Mouse (Mus musculus) heart, embryonic 11.5 days (tissue): ENCODE results near the gene Aipl1. TPM values are rescaled to one million over a fixed set of nuclear protein-coding genes. Genes with fewer than 3 reads are reported as not detected.

ENCODE experiments used
- ATAC-seq: fragments of 200-750 bp; cut with Nextera tagmentation; replicated peaks from 2 replicates; pipeline ENCODE4 v1.8.0; 2017; ENCODE audit warnings: moderate library complexity; ENCODE audit not compliant: insufficient number of reproducible peaks, low FRiP score, low TSS enrichment
- H3K27ac ChIP-seq: fragments of 300-500 bp; sonication (generic); 2 replicates; pipeline ENCODE4 v1.5.1; 2014; ENCODE audit warnings: mild to moderate bottlenecking, low read depth, low read length
- H3K27me3 ChIP-seq: fragments of 300-500 bp; sonication (generic); 2 replicates; pipeline ENCODE4 v1.6.1; 2014; ENCODE audit warnings: mild to moderate bottlenecking, low read length, mixed read lengths; ENCODE audit not compliant: control insufficient read depth, insufficient read depth
- H3K36me3 ChIP-seq: fragments of 300-500 bp; sonication (generic); 2 replicates; pipeline ENCODE4 v1.6.1; 2014; ENCODE audit warnings: mild to moderate bottlenecking, low read length, moderate library complexity, mixed read lengths; ENCODE audit not compliant: control insufficient read depth, insufficient read depth
- H3K4me1 ChIP-seq: fragments of 300-500 bp; sonication (generic); 2 replicates; pipeline ENCODE4 v1.6.1; 2014; ENCODE audit warnings: low read length; ENCODE audit not compliant: control insufficient read depth, insufficient read depth
- H3K4me2 ChIP-seq: fragments of 300-500 bp; sonication (generic); 2 replicates; pipeline ENCODE4 v1.6.1; 2014; ENCODE audit warnings: mild to moderate bottlenecking, moderate library complexity
- H3K4me3 ChIP-seq: fragments of 300-500 bp; sonication (generic); 2 replicates; pipeline ENCODE4 v1.5.1; 2014; ENCODE audit warnings: low read depth, low read length
- H3K9ac ChIP-seq: fragments of 300-500 bp; sonication (generic); 2 replicates; pipeline ENCODE4 v1.6.1; 2014; ENCODE audit warnings: mild to moderate bottlenecking, low read depth, low read length, moderate library complexity
- H3K9me3 ChIP-seq: fragments of 300-500 bp; sonication (generic); replicated peaks from 2 replicates; pipeline ENCODE4 v1.6.1; 2016; ENCODE audit warnings: low read length; ENCODE audit not compliant: control insufficient read depth
- WGBS: fragments of 180-500 bp; shearing (Covaris S2); extraction: QIAGEN DNeasy Blood & Tissue Kit; methylation state at CpG from one replicate; pipeline ENCODE4 v1.1.7; 2014; ENCODE audit not compliant: insufficient replicate concordance; 5-methylcytosine and 5-hydroxymethylcytosine counted together
- polyA plus RNA-seq: library from polyadenylated mRNA; unstranded; fragments of >200 nt; fragmentation: Nextera tagmentation; extraction: Ambion mirVana; gene quantifications from 2 replicates; pipeline ENCODE4 v1.2.1, GENCODE M21; 2014

Aipl1 gene
- polyA plus RNA-seq, 1 experiment from 2014 or later: 0.34 TPM

GRCm38 (mm10) chr11:72072331-72072905 lies 35.1 kb upstream of the Aipl1 start:
- no peak overlapping the region for H3K27ac ChIP-seq
- H3K4me3 ChIP-seq: no peak overlapping the region
- H3K36me3 ChIP-seq: no peaks in the 10 kb centered on the region
- no peak overlapping the region for H3K9ac ChIP-seq
- WGBS: 45% methylated on average over 6 of the region's 6 CpGs
- ATAC-seq: no peak
- peaks cover 3% of the 10 kb centered on the region for H3K27me3 ChIP-seq
- H3K4me2 ChIP-seq: no peak overlapping the region
- no peaks in the 10 kb centered on the region for H3K9me3 ChIP-seq
- H3K4me1 ChIP-seq: no peaks in the 10 kb centered on the region

- Histone ChIP-seq H3K4me3 (no peak overlapping the region), H3K4me1 (no peaks in the 10 kb centered on the region), H3K27ac (no peak overlapping the region), H3K4me2 (no peak overlapping the region), H3K36me3 (no peaks in the 10 kb centered on the region), H3K9ac (no peak overlapping the region), H3K9me3 (no peaks in the 10 kb centered on the region), H3K27me3 (peaks cover 3% of the 10 kb centered on the region; the same call in 1 of the 2 replicates)
- 83% methylated on average over 9 of the region's 9 CpGs for WGBS
- ATAC-seq: no peak
These were observed 33.4 kb upstream of the Aipl1 start for GRCm38 (mm10) chr11:72070733-72071132.

GRCm38 (mm10) chr11:72068026-72068425 lies 30.7 kb upstream of the Aipl1 start:
- H3K27ac ChIP-seq: no peak overlapping the region
- ATAC-seq: no peak
- WGBS: 76% methylated on average over 7 of the region's 7 CpGs
- H3K27me3 ChIP-seq: no peaks in the 10 kb centered on the region
- no peak overlapping the region for H3K9ac ChIP-seq
- no peaks in the 10 kb centered on the region for H3K4me1 ChIP-seq
- peaks cover 18% of the 10 kb centered on the region for H3K9me3 ChIP-seq
- no peaks in the 10 kb centered on the region for H3K36me3 ChIP-seq
- no peak overlapping the region for H3K4me2 ChIP-seq
- H3K4me3 ChIP-seq: no peak overlapping the region

- Histone ChIP-seq H3K4me2 (no peak overlapping the region), H3K4me3 (no peak overlapping the region), H3K9ac (no peak overlapping the region), H3K27me3 (no peaks in the 10 kb centered on the region), H3K4me1 (no peaks in the 10 kb centered on the region), H3K9me3 (peaks cover 18% of the 10 kb centered on the region), H3K36me3 (no peaks in the 10 kb centered on the region), H3K27ac (no peak overlapping the region)
- 77% methylated on average over 5 of the region's 5 CpGs for WGBS
- no peak for ATAC-seq
These were observed 30.0 kb upstream of the Aipl1 start for GRCm38 (mm10) chr11:72067326-72067725.

GRCm38 (mm10) chr11:72066330-72066729 lies 29.0 kb upstream of the Aipl1 start:
- Histone ChIP-seq H3K27ac (no peak overlapping the region), H3K4me2 (no peak overlapping the region), H3K4me3 (no peak overlapping the region), H3K9me3 (peaks cover 18% of the 10 kb centered on the region), H3K36me3 (no peaks in the 10 kb centered on the region), H3K4me1 (no peaks in the 10 kb centered on the region), H3K27me3 (no peaks in the 10 kb centered on the region), H3K9ac (no peak overlapping the region)
- no peak for ATAC-seq
- 41% methylated on average over 6 of the region's 6 CpGs for WGBS

GRCm38 (mm10) chr11:72065103-72065502 lies 27.8 kb upstream of the Aipl1 start:
- H3K9me3 ChIP-seq: peaks cover 18% of the 10 kb centered on the region
- no peak overlapping the region for H3K4me2 ChIP-seq
- 82% methylated on average over 8 of the region's 8 CpGs for WGBS
- no peak overlapping the region for H3K4me3 ChIP-seq
- H3K27me3 ChIP-seq: no peaks in the 10 kb centered on the region
- ATAC-seq: no peak
- no peak overlapping the region for H3K9ac ChIP-seq
- H3K36me3 ChIP-seq: no peaks in the 10 kb centered on the region
- H3K27ac ChIP-seq: no peak overlapping the region
- no peaks in the 10 kb centered on the region for H3K4me1 ChIP-seq

GRCm38 (mm10) chr11:72064414-72064813 lies 27.1 kb upstream of the Aipl1 start:
- ATAC-seq: no peak
- Histone ChIP-seq H3K27me3 (no peaks in the 10 kb centered on the region), H3K4me2 (no peak overlapping the region), H3K9ac (no peak overlapping the region), H3K4me3 (no peak overlapping the region), H3K36me3 (no peaks in the 10 kb centered on the region), H3K4me1 (no peaks in the 10 kb centered on the region), H3K27ac (no peak overlapping the region), H3K9me3 (peaks cover 18% of the 10 kb centered on the region)
- WGBS: 62% methylated on average over 6 of the region's 6 CpGs

- Histone ChIP-seq H3K4me1 (no peaks in the 10 kb centered on the region), H3K36me3 (no peaks in the 10 kb centered on the region), H3K27ac (no peak overlapping the region), H3K9me3 (peaks cover 18% of the 10 kb centered on the region), H3K9ac (no peak overlapping the region), H3K4me2 (no peak overlapping the region), H3K4me3 (no peak overlapping the region), H3K27me3 (no peaks in the 10 kb centered on the region)
- no peak for ATAC-seq
- WGBS: 64% methylated on average over 13 of the region's 13 CpGs
These were observed 23.8 kb upstream of the Aipl1 start for GRCm38 (mm10) chr11:72061093-72061620.

GRCm38 (mm10) chr11:72060416-72060815 lies 23.1 kb upstream of the Aipl1 start:
- H3K4me3 ChIP-seq: no peak overlapping the region
- no peak overlapping the region for H3K9ac ChIP-seq
- H3K27ac ChIP-seq: no peak overlapping the region
- H3K4me1 ChIP-seq: no peaks in the 10 kb centered on the region
- peaks cover 18% of the 10 kb centered on the region for H3K9me3 ChIP-seq
- H3K4me2 ChIP-seq: no peak overlapping the region
- no peak for ATAC-seq
- no peaks in the 10 kb centered on the region for H3K36me3 ChIP-seq
- WGBS: 75% methylated on average over 9 of the region's 9 CpGs
- no peaks in the 10 kb centered on the region for H3K27me3 ChIP-seq
